Mouse (Mus musculus): ENCODE measurements at regions not wholly inside any gene's neighbourhood (a gene's known extent, or its start where the extent isn't known, plus 50 kb on each side); places are given as distances from the start of the nearest gene placed in this dataset.

GRCm38 (mm10) chr9:34328723-34329122, 157.0 kb upstream of the Kirrel3 start:
- no peak for DNase-seq

GRCm38 (mm10) chr9:34334112-34334511, 151.6 kb upstream of the Kirrel3 start:
- no peak for DNase-seq

GRCm38 (mm10) chr9:34334555-34335468, 150.9 kb upstream of the Kirrel3 start:
- DNase-seq = no peak

GRCm38 (mm10) chr9:34348442-34348841, 137.3 kb upstream of the Kirrel3 start:
- DNase-seq = no peak

GRCm38 (mm10) chr9:34349997-34350396, 135.7 kb upstream of the Kirrel3 start:
- DNase-seq = peak; percentile 30

- DNase-seq = no peak
Measured at GRCm38 (mm10) chr9:34353744-34354143, 131.9 kb upstream of the Kirrel3 start.

GRCm38 (mm10) chr9:34354723-34355316, 130.9 kb upstream of the Kirrel3 start:
- no peak for DNase-seq

DNA sequence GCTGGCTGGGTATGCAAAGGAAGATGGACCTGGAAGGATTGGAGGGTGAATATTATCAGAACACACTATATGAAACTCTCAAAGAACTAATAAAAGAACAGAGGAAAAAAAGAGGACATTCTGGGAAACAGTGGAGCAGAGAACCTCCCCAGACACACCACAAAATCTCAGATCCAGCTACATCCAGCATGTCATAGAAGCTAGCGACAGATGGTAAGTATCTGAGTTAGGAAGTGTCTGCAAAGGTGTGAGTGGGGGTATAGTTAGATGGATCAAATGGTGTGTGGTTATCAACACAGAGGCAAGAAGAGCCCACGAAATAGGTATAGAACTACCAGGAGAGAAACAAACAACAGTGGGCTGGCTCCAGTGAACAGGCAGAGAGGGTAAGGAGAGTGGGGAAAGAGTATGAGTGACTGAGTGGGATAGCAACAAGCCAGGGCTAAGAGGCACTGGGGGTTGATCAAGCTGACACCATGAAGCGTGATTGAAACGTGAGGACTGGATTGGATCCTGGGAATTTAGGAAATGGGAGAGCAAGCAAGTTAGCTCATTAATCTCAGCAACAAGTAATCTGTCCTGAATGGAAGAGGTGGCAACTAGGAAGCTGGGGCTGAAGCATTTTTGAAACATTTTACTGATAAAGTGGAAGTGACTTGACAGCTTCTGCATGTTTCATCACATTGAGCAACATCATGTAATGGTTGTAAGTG, 114.9 kb upstream of the Kirrel3 start:
- DNase-seq = no peak

DNA sequence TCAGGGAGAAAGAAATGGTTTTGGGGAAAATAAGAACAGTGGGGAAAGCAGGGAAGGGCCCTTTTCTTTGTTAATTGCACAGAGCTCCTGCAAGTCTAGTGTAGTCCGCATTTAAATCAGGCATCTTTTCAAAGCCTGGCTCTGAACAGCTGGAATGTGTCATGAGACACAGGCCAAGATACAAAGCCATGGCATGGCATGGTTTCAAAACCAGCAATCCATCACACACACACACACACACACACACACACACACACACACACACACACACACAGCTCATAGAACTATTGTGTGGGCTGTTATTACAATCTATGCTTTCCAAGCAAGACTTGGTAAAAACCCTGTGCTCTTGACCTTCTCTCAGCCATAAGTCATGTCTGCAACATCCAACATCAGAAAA, 110.5 kb upstream of the Kirrel3 start:
- no peak for DNase-seq

DNA sequence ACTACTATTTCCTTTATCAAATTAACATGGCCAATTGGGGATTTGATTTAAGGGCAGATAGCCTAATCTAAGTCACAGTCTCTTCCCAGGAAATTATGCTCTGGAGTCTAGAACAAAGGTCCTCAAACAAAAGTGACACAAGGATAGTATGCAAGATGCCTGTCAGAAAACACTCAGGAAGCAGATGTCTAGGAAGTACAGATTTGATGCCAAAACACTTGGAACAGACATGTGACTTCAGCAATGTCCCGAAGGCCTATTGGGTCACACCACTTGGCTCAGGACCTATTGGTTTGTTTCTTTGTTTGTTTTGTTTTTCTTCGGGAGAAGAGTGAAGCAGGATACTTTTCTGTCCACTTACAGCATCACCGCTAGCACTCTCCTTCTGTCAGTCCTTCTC, 105.7 kb upstream of the Kirrel3 start:
- DNase-seq = no peak

- no peak for DNase-seq
Measured at GRCm38 (mm10) chr9:34381601-34382000, 104.1 kb upstream of the Kirrel3 start.

DNA sequence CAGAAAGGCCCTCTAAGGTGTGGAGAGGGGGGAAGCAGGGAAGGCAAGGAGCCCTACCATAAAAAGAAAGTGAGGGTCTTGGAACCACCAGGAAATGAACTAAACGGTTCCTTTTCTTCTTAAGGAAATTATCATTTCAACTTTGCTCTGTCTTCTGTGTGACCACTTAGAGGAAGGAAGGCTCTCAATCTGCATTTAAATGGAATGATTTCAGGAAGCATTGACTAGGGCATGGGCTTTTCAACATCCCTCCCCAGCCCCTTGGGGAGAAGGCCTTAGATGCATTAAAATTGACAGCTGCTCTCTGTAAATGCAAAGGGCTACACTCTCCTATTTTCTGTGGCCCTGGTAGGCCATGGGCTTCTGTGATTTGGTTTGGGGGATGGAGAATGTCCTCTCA, 103.5 kb upstream of the Kirrel3 start:
- no peak for DNase-seq

DNA sequence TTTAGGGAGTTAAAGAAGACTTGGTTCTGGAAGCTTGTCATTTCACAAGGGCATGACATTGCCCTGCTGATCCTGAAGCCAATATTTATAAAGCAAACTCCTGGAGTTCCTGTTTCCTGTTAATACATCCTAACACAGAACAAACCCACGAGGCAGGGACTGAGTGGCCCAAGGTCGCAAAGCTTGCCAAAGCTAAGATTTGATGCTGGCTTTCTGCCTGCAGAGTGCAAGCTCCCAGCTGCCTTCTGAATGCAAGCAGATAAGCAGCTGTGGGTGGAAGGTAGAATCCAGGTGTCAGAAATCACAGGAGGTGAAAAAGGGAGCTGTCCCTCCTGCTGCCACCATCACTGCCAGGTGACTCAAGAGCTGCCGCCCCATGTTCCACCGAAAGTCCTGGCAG, 99.6 kb upstream of the Kirrel3 start:
- peak; percentile 8 for DNase-seq

DNA sequence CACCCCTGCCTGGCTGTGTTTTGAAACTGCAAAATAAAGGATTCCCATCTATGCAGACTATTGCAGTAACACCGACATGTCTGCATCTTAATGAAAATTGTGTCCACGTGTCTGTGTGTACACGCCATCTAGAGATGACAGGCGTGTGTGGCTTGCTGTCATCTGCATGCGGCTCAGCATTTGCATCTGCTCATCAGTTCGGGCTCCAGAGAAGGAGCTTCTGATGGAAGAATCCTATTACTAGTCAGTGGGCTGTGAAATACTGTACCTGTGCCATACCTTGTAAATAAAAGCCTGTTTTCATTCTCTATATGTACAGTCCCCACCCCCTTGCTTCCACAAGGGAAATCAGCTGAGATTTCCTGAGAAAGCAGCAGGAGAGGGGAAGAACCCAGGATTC, 92.7 kb upstream of the Kirrel3 start:
- no peak for DNase-seq

DNA sequence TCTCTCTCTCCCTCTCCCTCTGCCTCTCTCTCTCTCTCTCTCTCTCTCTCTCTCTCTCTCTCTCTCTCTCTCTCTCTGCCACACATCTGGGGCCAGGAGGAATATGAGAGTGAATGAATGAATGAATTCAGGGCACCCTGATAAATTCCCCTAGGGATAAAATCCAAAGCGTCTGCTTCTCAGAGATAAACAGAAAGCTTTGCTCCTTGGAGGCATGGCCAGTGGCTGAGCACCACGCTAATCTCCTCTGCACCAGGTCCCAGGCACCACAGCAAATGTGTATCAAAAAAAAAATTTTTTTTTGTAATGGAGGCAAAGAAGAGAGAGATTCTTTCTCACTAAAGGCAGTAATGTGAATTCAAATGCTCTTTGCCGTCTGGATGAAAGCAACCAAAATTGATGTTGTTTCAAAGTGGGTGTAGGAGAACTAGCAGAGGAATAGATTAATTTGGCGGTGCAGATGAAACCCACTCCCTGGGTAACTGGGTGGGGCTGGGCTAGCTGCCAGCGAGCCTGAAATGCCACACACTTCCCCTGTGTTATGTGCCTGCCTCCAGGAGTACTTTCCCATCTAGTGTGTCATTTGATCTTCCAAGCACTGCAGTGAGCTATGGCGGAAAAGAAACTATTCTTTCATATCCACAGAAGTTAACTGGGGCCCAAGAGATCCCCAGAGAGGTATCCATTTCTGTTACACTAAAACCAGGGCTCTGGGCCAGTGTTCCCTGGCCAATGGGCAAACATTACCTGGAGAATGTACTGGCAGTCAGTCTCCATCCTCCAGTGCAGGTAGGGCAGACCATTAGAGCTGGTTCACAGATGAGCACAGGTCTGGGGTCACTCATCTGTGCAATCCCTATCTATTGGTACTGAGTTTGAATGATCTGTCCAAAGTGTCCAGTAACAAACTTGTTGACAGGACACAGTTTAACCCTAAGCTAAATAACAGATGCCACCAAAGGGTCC, 89.6 kb upstream of the Kirrel3 start:
- no peak for DNase-seq

DNA sequence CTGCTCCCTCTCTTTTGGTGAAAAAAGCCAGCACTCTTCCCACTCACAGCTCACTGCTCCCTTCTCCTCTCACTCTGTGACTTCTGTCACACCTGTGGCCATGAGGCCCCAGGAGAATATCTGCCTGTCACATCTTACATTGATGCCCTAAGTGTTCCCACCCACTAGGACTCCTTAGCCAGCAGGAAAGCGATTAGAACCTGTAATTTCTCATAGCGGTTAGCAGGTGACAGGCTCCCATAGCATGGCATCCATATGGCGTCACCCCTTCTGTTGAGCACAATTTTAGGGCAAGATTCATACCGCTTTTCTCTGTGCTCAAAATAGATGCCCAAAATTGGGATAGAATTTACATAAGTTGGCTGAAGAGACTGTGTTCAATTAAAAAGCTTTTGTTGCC, 74.0 kb upstream of the Kirrel3 start:
- no peak for DNase-seq

DNA sequence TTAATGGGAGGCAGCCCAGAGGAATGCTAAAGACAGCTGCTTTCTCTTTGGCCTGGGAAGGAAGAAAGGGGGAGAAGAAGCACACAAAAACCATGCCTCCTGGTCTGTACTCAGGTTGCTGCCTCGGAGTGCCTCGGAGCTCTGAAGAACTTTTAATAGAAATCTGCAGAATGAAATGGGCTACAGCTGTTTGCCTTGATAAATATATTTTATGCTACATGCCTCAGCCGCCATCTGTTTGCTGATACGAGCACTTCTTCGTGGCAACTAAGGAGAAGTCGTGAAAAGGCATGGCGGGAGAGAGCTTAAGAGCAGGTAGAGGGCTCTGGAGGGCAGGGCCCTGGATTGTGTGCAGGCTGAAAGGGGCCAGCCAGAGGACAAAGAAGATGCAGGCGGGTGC, 69.5 kb upstream of the Kirrel3 start:
- DNase-seq = no peak

DNA sequence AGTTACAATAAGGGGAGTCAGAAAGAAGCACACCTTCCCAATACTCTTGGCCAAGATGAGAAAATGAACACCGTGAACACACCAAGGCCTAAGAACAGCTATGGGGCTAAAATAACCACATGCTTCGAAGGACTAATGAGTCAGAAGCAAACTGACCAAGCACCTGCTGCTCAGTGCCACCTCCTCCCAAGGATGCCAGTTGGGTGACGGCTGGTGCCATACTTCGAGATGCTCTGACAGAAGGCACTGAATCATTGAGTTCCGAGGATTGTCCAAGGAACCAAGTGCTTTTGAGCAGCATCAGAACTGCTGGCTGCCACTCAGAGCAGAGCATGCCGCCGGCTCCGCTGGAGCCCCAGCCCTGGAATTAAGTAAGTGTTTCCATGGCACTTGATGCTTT, 67.6 kb upstream of the Kirrel3 start:
- DNase-seq = no peak

DNA sequence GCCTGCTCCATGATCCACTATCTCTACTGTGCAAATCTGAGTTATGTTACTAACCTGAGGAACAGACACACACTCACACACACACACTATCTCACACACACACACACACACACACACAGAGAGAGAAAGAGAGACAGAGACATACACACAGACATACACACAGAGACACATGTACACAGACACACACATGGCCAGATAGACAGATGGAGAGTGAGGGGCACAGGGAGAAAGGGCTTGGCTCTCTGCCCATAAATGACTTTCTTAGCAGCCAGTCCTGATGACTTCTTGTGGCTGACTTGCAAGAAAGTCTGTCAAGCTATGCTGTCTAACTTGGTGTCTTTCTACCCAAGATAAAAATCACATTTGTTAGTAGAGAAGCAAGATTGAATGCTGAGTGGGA, 63.7 kb upstream of the Kirrel3 start:
- no peak for DNase-seq

DNA sequence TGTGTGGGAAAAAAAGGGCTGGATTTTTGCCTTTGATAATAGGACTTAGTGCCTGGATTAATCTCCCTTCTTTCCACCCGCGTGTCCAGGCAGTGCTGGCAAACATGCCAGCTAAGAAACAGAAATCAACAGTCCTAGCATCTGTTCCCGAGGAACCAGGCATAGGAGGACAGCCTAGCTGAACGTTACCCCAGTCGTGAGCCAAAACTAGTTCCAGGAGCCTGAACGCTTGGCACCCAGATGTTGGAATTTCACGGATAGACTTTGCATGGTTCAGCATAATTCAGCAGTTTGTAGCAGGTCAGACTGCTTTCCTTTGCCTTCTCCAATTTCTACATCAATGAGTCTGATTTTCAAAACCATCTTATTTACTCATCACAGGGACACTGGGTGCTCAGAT, 62.6 kb upstream of the Kirrel3 start:
- DNase-seq = no peak

DNA sequence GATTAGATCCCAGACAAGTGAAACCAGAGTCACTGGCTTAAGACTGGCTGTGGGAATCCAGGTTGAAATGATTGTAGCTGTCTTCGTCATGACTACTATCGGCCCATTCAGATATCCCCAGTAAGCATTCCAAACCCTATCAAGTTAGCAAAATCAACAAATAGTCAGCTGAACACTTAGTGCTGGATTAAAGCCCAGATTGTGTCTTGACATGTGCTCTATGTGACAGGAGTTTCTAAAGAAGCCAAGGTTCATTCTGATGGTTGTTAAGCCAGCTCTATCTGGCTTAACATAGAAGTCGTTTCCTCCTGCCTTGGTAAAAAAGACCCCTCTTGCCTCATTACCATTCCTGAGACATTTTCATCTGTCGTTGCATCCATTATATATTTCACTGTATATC, 59.1 kb upstream of the Kirrel3 start:
- DNase-seq = no peak

- peak; percentile 23 for DNase-seq
Measured at GRCm38 (mm10) chr9:34427711-34428110, 58.0 kb upstream of the Kirrel3 start.
